16 mouse cellular contexts compared by ENCODE assay signal in the genomic region with DNA sequence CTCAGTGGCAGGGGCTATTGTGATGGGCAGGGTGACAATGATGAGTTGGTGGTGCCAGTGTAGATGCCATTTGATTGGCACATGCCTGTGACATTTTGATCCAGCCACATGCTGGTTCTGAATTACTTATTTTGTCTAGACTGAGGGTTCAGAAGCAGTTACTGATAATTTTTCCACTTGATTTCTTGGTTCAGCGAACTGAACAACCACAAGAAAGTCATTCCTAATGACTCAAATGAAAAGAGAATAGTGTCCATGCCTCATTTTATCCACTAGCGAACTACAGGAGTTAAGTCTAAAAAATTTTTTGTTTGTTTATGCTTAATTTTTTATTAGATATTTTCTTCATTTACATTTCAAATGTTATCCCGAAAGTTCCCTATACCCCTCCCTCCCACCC.
"Had no signal": no experiment of that assay in that cellular context is flagged by ENCODE, and none has a peak within 500 bp of the region (broad histone marks: within the 10 kb centered on the region; RNA-seq: fewer than 3 reads in every experiment).

No protein-coding gene starts in this region.

- DNase-seq: lung, adult 18-20 months; lung, embryonic 14.5 days; lung, postnatal 10 days; lung, postnatal 4 days; right cerebral cortex, postnatal 14 days; thymus, adult 2 months; thymus, postnatal 25 days; thymus, postnatal 4 days had no signal

- H3K9me3 ChIP-seq: midbrain, embryonic 13.5 days; midbrain, embryonic 15.5 days; neural tube, embryonic 13.5 days; neural tube, embryonic 15.5 days; stomach, embryonic 15.5 days had no signal

- H3K4me3 ChIP-seq: midbrain, embryonic 13.5 days; midbrain, embryonic 15.5 days; myocyte; neural tube, embryonic 13.5 days; neural tube, embryonic 15.5 days; stomach, embryonic 15.5 days had no signal

- H3K36me3 ChIP-seq: midbrain, embryonic 13.5 days; midbrain, embryonic 15.5 days; neural tube, embryonic 13.5 days; neural tube, embryonic 15.5 days; stomach, embryonic 15.5 days had no signal

- H3K4me1 ChIP-seq: midbrain, embryonic 13.5 days; midbrain, embryonic 15.5 days; neural tube, embryonic 13.5 days; neural tube, embryonic 15.5 days; stomach, embryonic 15.5 days had no signal

- H3K4me2 ChIP-seq: lung, embryonic 14.5 days; midbrain, embryonic 11.5 days; midbrain, embryonic 13.5 days; midbrain, embryonic 15.5 days; neural tube, embryonic 13.5 days; neural tube, embryonic 15.5 days; stomach, embryonic 15.5 days had no signal

- ATAC-seq: midbrain, embryonic 13.5 days; midbrain, embryonic 15.5 days had no signal

- H3K27ac ChIP-seq: midbrain, embryonic 13.5 days; midbrain, embryonic 15.5 days; neural tube, embryonic 13.5 days; neural tube, embryonic 15.5 days; stomach, embryonic 15.5 days; stomach, postnatal 0 days had no signal

- H3K9ac ChIP-seq: lung, embryonic 14.5 days; midbrain, embryonic 13.5 days; midbrain, embryonic 15.5 days; neural tube, embryonic 13.5 days; neural tube, embryonic 15.5 days; stomach, embryonic 15.5 days had no signal

- H3K27me3 ChIP-seq: midbrain, embryonic 13.5 days; midbrain, embryonic 15.5 days; neural tube, embryonic 13.5 days; neural tube, embryonic 15.5 days; stomach, embryonic 15.5 days had no signal
